Mouse (Mus musculus) hindlimb bud, embryonic 11.5 days (tissue): ENCODE measurements at regions not wholly inside any gene's neighbourhood (a gene's known extent, or its start where the extent isn't known, plus 50 kb on each side); places are given as distances from the start of the nearest gene placed in this dataset.

Source experiments
- DNase-seq: peaks from one replicate; pipeline ENCODE4 v3.0.0-alpha.2; 2012; ENCODE audit warnings: low read depth, low spot score; ENCODE audit errors: extremely low spot score

GRCm38 (mm10) chr11:117036977-117037376 lies 78.0 kb upstream of the Sec14l1 start:
- DNase-seq = no peak

- DNase-seq = no peak
Observed at GRCm38 (mm10) chr11:117038282-117039106, 76.5 kb upstream of the Sec14l1 start.

GRCm38 (mm10) chr11:117040829-117041228 lies 74.1 kb upstream of the Sec14l1 start:
- DNase-seq = no peak

- DNase-seq = no peak
Observed at GRCm38 (mm10) chr11:117042336-117042735, 72.6 kb upstream of the Sec14l1 start.

GRCm38 (mm10) chr11:117043524-117043923 lies 71.4 kb upstream of the Sec14l1 start:
- no peak for DNase-seq

GRCm38 (mm10) chr11:117044731-117045130 lies 70.2 kb upstream of the Sec14l1 start:
- DNase-seq = no peak

GRCm38 (mm10) chr11:117046636-117047035 lies 68.3 kb upstream of the Sec14l1 start:
- DNase-seq = no peak

- DNase-seq = no peak
Observed at GRCm38 (mm10) chr11:117047172-117047950, 67.6 kb upstream of the Sec14l1 start.

- no peak for DNase-seq
Observed at GRCm38 (mm10) chr11:117048911-117049310, 66.1 kb upstream of the Sec14l1 start.

- DNase-seq = no peak
Observed at GRCm38 (mm10) chr11:117050788-117051187, 64.2 kb upstream of the Sec14l1 start.

GRCm38 (mm10) chr11:117056958-117057357 lies 58.0 kb upstream of the Sec14l1 start:
- peak; percentile 64 for DNase-seq

- DNase-seq = no peak
Observed at GRCm38 (mm10) chr11:117057451-117057850, 57.5 kb upstream of the Sec14l1 start.

GRCm38 (mm10) chr11:117059120-117059519 lies 55.8 kb upstream of the Sec14l1 start:
- no peak for DNase-seq

- no peak for DNase-seq
Observed at GRCm38 (mm10) chr11:117059981-117060705, 54.8 kb upstream of the Sec14l1 start.

- no peak for DNase-seq
Observed at GRCm38 (mm10) chr11:117060706-117061337, 54.1 kb upstream of the Sec14l1 start.

GRCm38 (mm10) chr11:117062772-117063499 lies 52.0 kb upstream of the Sec14l1 start:
- DNase-seq = no peak
